In genomic region chr16:29928291-29928690, GRCm38 (mm10) we compare ENCODE assay signal across 19 mouse cellular contexts.
DNase-seq lines count a peak whose midpoint lies in the region; ATAC-seq and TF ChIP-seq lines count a peak whose summit lies in the region.
"Had no signal": no experiment of that assay in that cellular context is flagged by ENCODE, and none has a peak within 500 bp of the region (broad histone marks: within the 10 kb centered on the region; RNA-seq: fewer than 3 reads in every experiment).

No protein-coding gene starts in this region.

- H3K27ac ChIP-seq in heart, embryonic 10.5 days: no peak overlapping the region
- H3K27ac ChIP-seq in heart, embryonic 12.5 days (ENCODE audit: poor library complexity, severe bottlenecking): no peak overlapping the region
- no peak overlapping the region for H3K27ac ChIP-seq in lung, postnatal 0 days (ENCODE audit: low read length)
- H3K27ac ChIP-seq in stomach, embryonic 16.5 days (ENCODE audit: low read length): peak overlapping the region; percentile 50
- H3K27ac ChIP-seq: embryonic facial prominence, embryonic 13.5 days; forebrain, embryonic 12.5 days; gastrocnemius, adult 2 months; heart, adult 2 months; hindbrain, embryonic 10.5 days; hindbrain, embryonic 14.5 days had no signal

- DNase-seq in heart, embryonic 10.5 days (ENCODE audit: low spot score): peak; percentile 43
- DNase-seq in lung, postnatal 0 days (ENCODE audit: low spot score): no peak
- DNase-seq in lung, postnatal 25 days (ENCODE audit: low spot score): no peak
- peak; percentile 30 for DNase-seq in lung, postnatal 36 days
- DNase-seq: adrenal gland, adult 2 months; adrenal gland, postnatal 25 days; cerebellum, adult 18-20 months; cerebellum, adult 9-11 months; cerebellum, postnatal 36 days; forebrain, postnatal 0 days; gastrocnemius, adult 2 months; heart, postnatal 10 days had no signal

- no peaks in the 10 kb centered on the region for H3K9me3 ChIP-seq in heart, embryonic 10.5 days
- peaks cover 3% of the 10 kb centered on the region; the same call in 1 of the 2 replicates for H3K9me3 ChIP-seq in heart, embryonic 12.5 days (replicated peaks)
- H3K9me3 ChIP-seq in lung, postnatal 0 days (ENCODE audit: low read length): 0 out of 2 replicates have a peak, but pooled peaks cover 3% of the 10 kb centered on the region
- 0 out of 2 replicates have a peak, but pooled peaks cover 5% of the 10 kb centered on the region for H3K9me3 ChIP-seq in stomach, embryonic 16.5 days (replicated peaks; ENCODE audit: control insufficient read depth, low read length)

- H3K9ac ChIP-seq in heart, embryonic 12.5 days: no peak overlapping the region
- no peak overlapping the region for H3K9ac ChIP-seq in lung, postnatal 0 days (replicated peaks; ENCODE audit: low read depth)
- H3K9ac ChIP-seq in stomach, embryonic 16.5 days (ENCODE audit: low read length): no peak overlapping the region
- H3K9ac ChIP-seq: embryonic facial prominence, embryonic 13.5 days; forebrain, embryonic 12.5 days; forebrain, postnatal 0 days; hindbrain, embryonic 14.5 days had no signal

- WGBS in heart, embryonic 10.5 days: 92% methylated on average over 4 of the region's 4 CpGs
- WGBS in heart, embryonic 12.5 days: 92% methylated on average over 4 of the region's 4 CpGs
- WGBS in lung, postnatal 0 days: 65% methylated on average over 4 of the region's 4 CpGs
- 74% methylated on average over 4 of the region's 4 CpGs for WGBS in stomach, embryonic 16.5 days

- no peaks in the 10 kb centered on the region for H3K36me3 ChIP-seq in heart, embryonic 10.5 days
- no peaks in the 10 kb centered on the region for H3K36me3 ChIP-seq in heart, embryonic 12.5 days
- H3K36me3 ChIP-seq in lung, postnatal 0 days (ENCODE audit: insufficient read depth, low read length): no peaks in the 10 kb centered on the region
- no peaks in the 10 kb centered on the region for H3K36me3 ChIP-seq in stomach, embryonic 16.5 days (ENCODE audit: control insufficient read depth, insufficient read depth, low read length)
- H3K36me3 ChIP-seq: embryonic facial prominence, embryonic 13.5 days; forebrain, embryonic 12.5 days; hindbrain, embryonic 10.5 days had no signal

- TF ChIP-seq CTCF in lung, postnatal 0 days (IDR thresholded peaks at IDR 0.05): no peak

- H3K4me2 ChIP-seq in heart, embryonic 12.5 days: no peak overlapping the region
- H3K4me2 ChIP-seq in lung, postnatal 0 days (replicated peaks; ENCODE audit: low read depth, low read length): no peak overlapping the region
- no peak overlapping the region for H3K4me2 ChIP-seq in stomach, embryonic 16.5 days (ENCODE audit: low read depth, low read length)
- H3K4me2 ChIP-seq: embryonic facial prominence, embryonic 13.5 days; forebrain, embryonic 12.5 days; hindbrain, embryonic 14.5 days had no signal

- no peaks in the 10 kb centered on the region for H3K27me3 ChIP-seq in heart, embryonic 10.5 days (ENCODE audit: insufficient read depth, poor library complexity, severe bottlenecking)
- H3K27me3 ChIP-seq in heart, embryonic 12.5 days (replicated peaks): no peaks in the 10 kb centered on the region
- no peaks in the 10 kb centered on the region for H3K27me3 ChIP-seq in lung, postnatal 0 days (replicated peaks; ENCODE audit: insufficient read depth, low read length)
- no peaks in the 10 kb centered on the region for H3K27me3 ChIP-seq in stomach, embryonic 16.5 days (ENCODE audit: control insufficient read depth, insufficient read depth, low read length)
- H3K27me3 ChIP-seq: embryonic facial prominence, embryonic 13.5 days; forebrain, embryonic 12.5 days had no signal

- peak; percentile 40; the same call in 1 of the 2 replicates for TF ChIP-seq EP300 in lung, postnatal 0 days (IDR thresholded peaks at IDR 0.05)

- H3K4me1 ChIP-seq in heart, embryonic 10.5 days: peaks cover 8% of the 10 kb centered on the region
- peaks cover 9% of the 10 kb centered on the region for H3K4me1 ChIP-seq in heart, embryonic 12.5 days (replicated peaks)
- no peaks in the 10 kb centered on the region for H3K4me1 ChIP-seq in lung, postnatal 0 days (ENCODE audit: insufficient read depth, low read depth, low read length)
- H3K4me1 ChIP-seq in stomach, embryonic 16.5 days (ENCODE audit: control insufficient read depth, insufficient read depth, low read length): no peaks in the 10 kb centered on the region
- H3K4me1 ChIP-seq: forebrain, embryonic 12.5 days; hindbrain, embryonic 10.5 days had no signal

- ATAC-seq in heart, embryonic 12.5 days (ENCODE audit: insufficient number of reproducible peaks, low FRiP score): no peak
- no peak for ATAC-seq in lung, postnatal 0 days
- ATAC-seq in stomach, embryonic 16.5 days (ENCODE audit: insufficient read depth, low FRiP score): no peak
- ATAC-seq: forebrain, postnatal 0 days had no signal

- H3K4me3 ChIP-seq in heart, embryonic 10.5 days: no peak overlapping the region
- H3K4me3 ChIP-seq in heart, embryonic 12.5 days: no peak overlapping the region
- H3K4me3 ChIP-seq in lung, postnatal 0 days (ENCODE audit: low read depth, low read length): no peak overlapping the region
- H3K4me3 ChIP-seq in stomach, embryonic 16.5 days (replicated peaks; ENCODE audit: low read length): no peak overlapping the region
- H3K4me3 ChIP-seq: embryonic facial prominence, embryonic 13.5 days; forebrain, embryonic 12.5 days; gastrocnemius, adult 2 months; heart, adult 2 months; hindbrain, embryonic 10.5 days had no signal

Comparison
In these comparisons a context has a peak if more than half of its experiments do, and no peak if none do; other contexts are left out.
1. DNase-seq: peak in heart, embryonic 10.5 days (single experiment) and lung, postnatal 36 days (single experiment); none in lung, postnatal 0 days (single experiment) and lung, postnatal 25 days (single experiment).